In the genomic region with DNA sequence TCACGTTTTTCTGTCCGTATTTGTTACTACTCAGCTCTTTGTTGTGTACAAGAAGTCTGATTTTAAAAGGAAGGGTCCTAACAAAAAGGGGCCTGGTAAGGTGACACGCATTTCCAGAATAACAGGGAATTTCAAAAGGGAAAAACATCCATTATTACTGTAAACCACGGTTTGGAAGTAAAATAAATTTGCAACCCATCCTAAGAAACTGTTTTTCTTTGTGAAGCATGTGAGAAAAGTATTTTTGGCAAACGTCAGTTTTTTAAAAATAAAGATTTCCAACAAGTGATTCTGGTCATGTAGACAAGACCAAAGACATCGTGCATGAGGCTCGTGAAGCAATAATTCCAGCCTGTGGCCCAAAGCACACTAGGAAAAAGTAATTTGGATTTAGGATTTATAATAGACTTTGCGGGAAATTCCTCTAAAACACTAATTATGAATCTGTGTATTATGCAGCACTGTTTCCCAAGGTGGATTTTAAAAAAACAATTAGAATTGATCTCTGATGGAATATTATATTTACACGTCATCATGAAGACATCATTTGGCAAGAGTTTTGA, we compare ENCODE assay signal across 8 mouse cellular contexts. TPM values are rescaled to one million over a fixed set of nuclear protein-coding genes. Genes with fewer than 3 reads are reported as not detected.
DNase-seq lines count a peak whose midpoint lies in the region; ATAC-seq and TF ChIP-seq lines count a peak whose summit lies in the region.

No protein-coding gene starts in this region.

- H3K4me1 ChIP-seq in heart, adult 2 months (ENCODE audit: control insufficient read depth, insufficient read depth, low read length): peaks cover 6% of the 10 kb centered on the region
- H3K4me1 ChIP-seq in E14TG2a.4 (replicated peaks; ENCODE audit: low read depth, low read length): peaks cover 41% of the 10 kb centered on the region
- H3K4me1 ChIP-seq in forebrain, embryonic 16.5 days (replicated peaks; ENCODE audit: control insufficient read depth, insufficient read depth, low read length): peaks cover 19% of the 10 kb centered on the region
- H3K4me1 ChIP-seq in liver, postnatal 0 days (ENCODE audit: insufficient read depth): peaks cover 12% of the 10 kb centered on the region; the same call in 1 of the 2 replicates

- H3K79me2 ChIP-seq in heart, adult 2 months (replicated peaks; ENCODE audit: control insufficient read depth, insufficient read depth, low read length): no peaks in the 10 kb centered on the region

- H3K27me3 ChIP-seq in heart, adult 2 months (ENCODE audit: control insufficient read depth, insufficient read depth, low read length): no peaks in the 10 kb centered on the region
- peaks cover 2% of the 10 kb centered on the region; the same call in 1 of the 2 replicates for H3K27me3 ChIP-seq in E14TG2a.4 (ENCODE audit: insufficient read depth, low read length)
- H3K27me3 ChIP-seq in forebrain, embryonic 16.5 days (replicated peaks; ENCODE audit: control insufficient read depth, insufficient read depth, low read length): no peaks in the 10 kb centered on the region
- H3K27me3 ChIP-seq in liver, postnatal 0 days (ENCODE audit: insufficient read depth, low read length): no peaks in the 10 kb centered on the region

- TF ChIP-seq EP300 in heart, adult 2 months (IDR thresholded peaks at IDR 0.05; ENCODE audit: insufficient read depth, low read depth, low read length): no peak
- no peak for TF ChIP-seq EP300 in liver, postnatal 0 days (IDR thresholded peaks at IDR 0.05; ENCODE audit: low read depth)

- H3K9me3 ChIP-seq in E14TG2a.4 (ENCODE audit: low read length): no peaks in the 10 kb centered on the region
- H3K9me3 ChIP-seq in forebrain, embryonic 16.5 days (ENCODE audit: control insufficient read depth, low read length): no peaks in the 10 kb centered on the region
- no peaks in the 10 kb centered on the region for H3K9me3 ChIP-seq in liver, postnatal 0 days (ENCODE audit: low read length)

- peak overlapping the region; percentile 94 for H3K4me2 ChIP-seq in forebrain, embryonic 16.5 days (ENCODE audit: low read length)
- peak overlapping the region; percentile 91 for H3K4me2 ChIP-seq in liver, postnatal 0 days (ENCODE audit: low read depth, low read length)

- intact Hi-C loops in heart, adult 2 months (cut with DNase I): loop anchor here (10.0 kb wide), 1 partner anchor 937 kb away; a partner anchor contains a TSS
- intact Hi-C loops in gastrocnemius, postnatal 14 days (cut with DNase I; ENCODE audit: low total_unique reads): no loop called here

- no peak overlapping the region; the same call in 1 of the 2 replicates for H3K9ac ChIP-seq in heart, adult 2 months (ENCODE audit: low read depth, low read length)
- H3K9ac ChIP-seq in forebrain, embryonic 16.5 days (replicated peaks; ENCODE audit: low read depth, low read length): peak overlapping the region; percentile 80
- H3K9ac ChIP-seq in liver, postnatal 0 days (replicated peaks): peak overlapping the region; percentile 91

- ATAC-seq in forebrain, embryonic 16.5 days: no peak
- no peak for ATAC-seq in liver, postnatal 0 days
- ATAC-seq in cerebellum, adult (ENCODE audit: insufficient number of reproducible peaks, low FRiP score, low TSS enrichment): no peak

- H3K4me3 ChIP-seq in heart, adult 2 months: peak overlapping the region; percentile 71
- peak overlapping the region; percentile 83 for H3K4me3 ChIP-seq in E14TG2a.4 (replicated peaks; ENCODE audit: low read length)
- peak overlapping the region; percentile 70 for H3K4me3 ChIP-seq in forebrain, embryonic 16.5 days (replicated peaks; ENCODE audit: low read length)
- H3K4me3 ChIP-seq in liver, postnatal 0 days (ENCODE audit: low read depth, low read length): peak overlapping the region; percentile 81

- H3K36me3 ChIP-seq in heart, adult 2 months (ENCODE audit: control insufficient read depth, insufficient read depth, low read length): peaks cover 3% of the 10 kb centered on the region
- no peaks in the 10 kb centered on the region for H3K36me3 ChIP-seq in E14TG2a.4 (ENCODE audit: insufficient read depth, low read length)
- H3K36me3 ChIP-seq in forebrain, embryonic 16.5 days (ENCODE audit: control insufficient read depth, insufficient read depth): no peaks in the 10 kb centered on the region
- H3K36me3 ChIP-seq in liver, postnatal 0 days (replicated peaks; ENCODE audit: insufficient read depth, low read length): no peaks in the 10 kb centered on the region

- no peak for TF ChIP-seq POLR2A in heart, adult 2 months (IDR thresholded peaks at IDR 0.05; ENCODE audit: insufficient read depth, low read depth, low read length)

- no peak for DNase-seq in heart, adult 2 months
- no peak for DNase-seq in heart, adult 9 months (ENCODE audit: low spot score in 2 of 2)
- DNase-seq in liver, postnatal 0 days: no peak
- no peak for DNase-seq in gastrocnemius, postnatal 14 days
- DNase-seq in urinary bladder, postnatal 14 days (ENCODE audit: low spot score): no peak

- H3K27ac ChIP-seq in heart, adult 2 months: peak overlapping the region; percentile 99
- peak overlapping the region; percentile 100 for H3K27ac ChIP-seq in forebrain, embryonic 16.5 days (ENCODE audit: low read length)
- peak overlapping the region; percentile 100 for H3K27ac ChIP-seq in liver, postnatal 0 days (ENCODE audit: low read depth)

- TF ChIP-seq CTCF in heart, adult 2 months (IDR thresholded peaks at IDR 0.05): no peak
- TF ChIP-seq CTCF in E14TG2a.4 (conservative IDR thresholded peaks at IDR 0.05; ENCODE audit: low read length): no peak
- no peak for TF ChIP-seq CTCF in liver, postnatal 0 days (IDR thresholded peaks at IDR 0.05; ENCODE audit: low read depth)

- WGBS in heart, adult 2 months: 37% methylated on average over 9 of the region's 9 CpGs
- 9% methylated on average over 9 of the region's 9 CpGs for WGBS in forebrain, embryonic 16.5 days
- WGBS in liver, postnatal 0 days (ENCODE audit: insufficient replicate concordance): 30% methylated on average over 9 of the region's 9 CpGs

RNA-seq across cellular contexts. Expression of a gene that starts 3.2 kb away (rescaled TPM):
- total RNA-seq in heart, adult 2 months (2021): 10 to 100 TPM; 32.5 to 32.8 TPM
- 20.6 and 23.3 TPM in 2 replicates for polyA plus RNA-seq in heart, adult 2 months (2012; rRNA removed)
- 53.8 and 56.0 TPM in 2 replicates for polyA plus RNA-seq in forebrain, embryonic 16.5 days (2015; fragmentation: Nextera tagmentation; extraction: Ambion mirVana)
- 20.7 and 22.4 TPM in 2 replicates for polyA plus RNA-seq in liver, postnatal 0 days (2015; fragmentation: Nextera tagmentation; extraction: Ambion mirVana)
- total RNA-seq in gastrocnemius, postnatal 14 days (2021): 10 to 100 TPM; 19.0 to 20.5 TPM

RNA-seq across cellular contexts. Expression of a gene that starts 9.4 kb away (rescaled TPM):
- total RNA-seq in heart, adult 2 months (2021): 1 to 10 TPM; 1.7 to 4.5 TPM
- 2.0 and 3.7 TPM in 2 replicates for polyA plus RNA-seq in heart, adult 2 months (2012; rRNA removed)
- 9.8 and 13.4 TPM in 2 replicates for polyA plus RNA-seq in forebrain, embryonic 16.5 days (2015; fragmentation: Nextera tagmentation; extraction: Ambion mirVana)
- 0.15 and 0.25 TPM in 2 replicates for polyA plus RNA-seq in liver, postnatal 0 days (2015; fragmentation: Nextera tagmentation; extraction: Ambion mirVana)
- 1 to 10 TPM in 1 of 2 experiments, under 1 TPM in 1; 1.00 to 1.0 TPM for total RNA-seq in gastrocnemius, postnatal 14 days (2021)

RNA-seq across cellular contexts. Expression of a gene that starts 20.7 kb away (rescaled TPM):
- 1 to 10 TPM; 3.4 to 4.5 TPM for total RNA-seq in heart, adult 2 months (2021)
- 2.2 and 3.9 TPM in 2 replicates for polyA plus RNA-seq in heart, adult 2 months (2012; rRNA removed)
- polyA plus RNA-seq in forebrain, embryonic 16.5 days (2015; fragmentation: Nextera tagmentation; extraction: Ambion mirVana): 9.6 and 14.1 TPM in 2 replicates
- 0.76 and 0.99 TPM in 2 replicates for polyA plus RNA-seq in liver, postnatal 0 days (2015; fragmentation: Nextera tagmentation; extraction: Ambion mirVana)
- total RNA-seq in gastrocnemius, postnatal 14 days (2021): 1 to 10 TPM in 1 of 2 experiments, under 1 TPM in 1; 0.89 to 1.1 TPM
